Mouse (Mus musculus): Measurements from ENCODE around the gene Wdr62. TPM values are rescaled to one million over a fixed set of nuclear protein-coding genes. Genes with fewer than 3 reads are reported as not detected.
"Not testable (repeated sequence)": the region's sequence is repeated elsewhere in the genome, so short reads cannot be mapped to it uniquely, and the experiment has no call there.

The Wdr62 gene
- polyA plus RNA-seq, 1 experiment, result 27.0 TPM

DNA sequence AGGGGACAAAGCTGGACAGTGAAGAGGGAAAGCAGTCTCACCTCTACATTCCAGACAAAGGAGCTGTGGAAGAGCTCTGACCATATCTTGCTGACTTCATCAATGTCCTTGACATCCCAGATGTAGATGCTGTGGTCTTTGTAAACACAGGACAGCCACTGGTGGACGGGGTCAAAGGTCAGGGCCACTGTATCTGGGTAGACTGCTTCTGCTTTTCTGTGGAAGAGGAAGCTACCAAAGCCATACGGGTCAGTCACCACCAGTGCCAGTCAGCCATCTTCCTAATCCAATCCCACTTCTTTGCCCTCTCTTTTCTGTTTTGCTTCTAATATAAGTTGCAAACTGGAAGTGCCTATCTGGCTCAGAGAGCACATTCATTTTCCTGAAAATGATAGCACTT, 15.2 kb downstream of the Wdr62 start:
- Histone ChIP-seq H3K27ac (ENCODE audit: insufficient read depth, low read length) (no peak overlapping the region), H3K36me3 (ENCODE audit: control insufficient read depth, insufficient read depth, low read length, poor library complexity, severe bottlenecking) (peaks cover 28% of the 10 kb centered on the region), H3K27me3 (ENCODE audit: control insufficient read depth, insufficient read depth, low read length, poor library complexity, severe bottlenecking) (no peaks in the 10 kb centered on the region), H3K9me3 (replicated peaks; ENCODE audit: control insufficient read depth, insufficient read depth, low read length, poor library complexity, severe bottlenecking) (no peaks in the 10 kb centered on the region), H3K4me1 (ENCODE audit: control insufficient read depth, insufficient read depth, low read length) (peaks cover 2% of the 10 kb centered on the region), H3K9ac (ENCODE audit: low read depth, poor library complexity, severe bottlenecking) (no peak overlapping the region), H3K4me3 (ENCODE audit: low read depth, low read length) (no peak overlapping the region)
- TF ChIP-seq CTCF (IDR thresholded peaks at IDR 0.05; ENCODE audit: low read depth, low read length) (no peak), POLR2A (IDR thresholded peaks at IDR 0.05; ENCODE audit: insufficient read depth, low read length) (no peak), EP300 (IDR thresholded peaks at IDR 0.05; ENCODE audit: insufficient read depth, low read depth, low read length) (no peak)

DNA sequence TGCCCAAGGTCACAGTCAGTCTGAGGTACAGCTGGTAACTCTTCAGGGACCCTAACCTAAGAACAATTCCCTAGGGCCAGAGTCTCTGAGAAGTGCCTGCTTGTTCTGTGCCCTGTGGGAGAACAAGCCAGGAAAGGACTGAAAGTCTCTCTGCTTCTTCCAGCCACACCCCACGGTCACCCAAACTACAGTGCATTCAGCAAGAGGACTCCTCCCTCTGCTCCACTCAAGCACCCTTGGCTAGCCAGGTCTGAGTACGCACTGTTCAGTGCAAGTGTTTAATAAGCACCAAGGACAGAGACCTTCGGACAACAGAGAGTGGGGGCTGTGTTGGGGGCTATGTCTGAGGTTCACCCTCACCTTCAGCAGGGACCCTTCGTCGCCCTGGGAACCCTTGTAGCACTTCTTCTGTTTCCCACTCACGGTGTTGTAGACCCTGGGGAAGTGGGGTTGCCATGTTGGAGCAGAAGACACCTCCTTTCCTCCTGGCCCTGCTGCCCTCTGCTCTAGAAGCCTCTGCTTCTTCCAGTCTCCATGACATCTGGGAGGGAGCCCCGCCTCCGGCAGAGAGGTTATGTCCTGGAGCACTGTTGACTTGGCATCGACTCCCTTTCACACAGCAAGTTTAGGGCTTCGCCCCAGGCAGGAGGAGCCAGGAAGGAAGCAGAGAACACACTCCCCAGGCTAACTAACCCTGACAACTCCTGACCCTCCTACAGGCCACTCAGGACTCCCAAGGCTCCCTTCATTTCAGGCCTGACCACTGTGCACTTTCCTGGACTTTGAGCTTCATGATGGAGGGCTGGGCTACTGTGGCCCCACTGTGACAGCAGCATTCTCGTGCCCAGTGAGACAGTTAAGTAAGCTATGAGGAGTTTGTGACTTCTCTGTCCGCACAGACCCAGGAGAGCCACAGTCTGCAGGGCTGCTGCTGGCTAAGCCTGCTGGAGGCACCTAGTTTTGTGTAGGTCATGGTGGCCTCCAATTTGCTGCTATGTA, 28.0 kb downstream of the Wdr62 start:
- Histone ChIP-seq H3K4me1 (ENCODE audit: control insufficient read depth, insufficient read depth, low read length) (peaks cover 2% of the 10 kb centered on the region), H3K36me3 (ENCODE audit: control insufficient read depth, insufficient read depth, low read length, poor library complexity, severe bottlenecking) (peaks cover 9% of the 10 kb centered on the region), H3K9me3 (replicated peaks; ENCODE audit: control insufficient read depth, insufficient read depth, low read length, poor library complexity, severe bottlenecking) (no peaks in the 10 kb centered on the region), H3K9ac (ENCODE audit: low read depth, poor library complexity, severe bottlenecking) (no peak overlapping the region), H3K27me3 (ENCODE audit: control insufficient read depth, insufficient read depth, low read length, poor library complexity, severe bottlenecking) (no peaks in the 10 kb centered on the region), H3K27ac (ENCODE audit: insufficient read depth, low read length) (no peak overlapping the region), H3K4me3 (ENCODE audit: low read depth, low read length) (no peak overlapping the region)
- TF ChIP-seq POLR2A (IDR thresholded peaks at IDR 0.05; ENCODE audit: insufficient read depth, low read length), result no peak
- no peak for TF ChIP-seq CTCF (IDR thresholded peaks at IDR 0.05; ENCODE audit: low read depth, low read length)
- TF ChIP-seq EP300 (IDR thresholded peaks at IDR 0.05; ENCODE audit: insufficient read depth, low read depth, low read length), result no peak

DNA sequence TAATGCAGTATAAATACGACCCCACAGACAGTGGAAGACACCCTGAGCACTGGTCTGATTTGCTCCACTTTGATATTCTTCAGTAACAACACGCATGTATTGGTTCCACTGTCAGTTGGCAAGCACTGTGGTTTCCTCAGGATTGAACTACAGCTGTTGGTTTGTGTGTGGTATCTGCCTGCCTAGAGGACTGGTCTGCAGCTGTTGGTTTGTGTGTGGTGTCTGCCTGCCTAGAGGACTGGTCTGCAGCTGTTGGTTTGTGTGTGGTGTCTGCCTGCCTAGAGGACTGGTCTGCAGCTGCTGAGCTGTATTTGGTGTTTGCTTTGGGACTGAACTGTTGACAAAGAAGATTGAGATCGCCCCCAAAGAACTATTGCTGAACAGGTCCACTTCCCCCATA, 42.8 kb downstream of the Wdr62 start:
- H3K4me3 ChIP-seq (ENCODE audit: low read depth, low read length); H3K4me1 ChIP-seq (ENCODE audit: control insufficient read depth, insufficient read depth, low read length); H3K9ac ChIP-seq (ENCODE audit: low read depth, poor library complexity, severe bottlenecking); H3K27ac ChIP-seq (ENCODE audit: insufficient read depth, low read length); H3K27me3 ChIP-seq (ENCODE audit: control insufficient read depth, insufficient read depth, low read length, poor library complexity, severe bottlenecking); H3K9me3 ChIP-seq (replicated peaks; ENCODE audit: control insufficient read depth, insufficient read depth, low read length, poor library complexity, severe bottlenecking); H3K36me3 ChIP-seq (ENCODE audit: control insufficient read depth, insufficient read depth, low read length, poor library complexity, severe bottlenecking): not testable (repeated sequence)

DNA sequence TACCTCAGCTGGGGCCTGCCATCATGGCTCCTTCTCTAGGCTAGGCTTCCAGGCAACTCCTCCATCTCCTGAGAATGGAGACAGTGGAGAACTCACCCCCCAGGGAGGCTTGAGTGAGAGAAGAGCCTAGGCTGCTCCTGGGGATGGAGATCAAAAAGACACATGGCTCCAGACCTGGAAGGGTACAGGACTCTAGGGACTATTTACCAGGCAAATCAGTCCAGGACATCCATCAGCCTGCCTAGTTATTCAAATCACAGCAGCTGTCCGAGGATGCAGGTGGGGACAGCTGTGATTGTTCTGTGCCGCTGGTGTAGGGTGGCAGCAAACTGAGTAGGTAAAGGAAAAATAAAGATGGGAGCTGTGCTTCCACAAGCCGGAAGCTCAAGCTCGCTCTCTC, 44.6 kb downstream of the Wdr62 start, which contains the start of gene Ovol3:
Gene Ovol3 (minus strand): TSS at position 101 of the 400 bp plus-strand sequence.
- Histone ChIP-seq H3K27ac (ENCODE audit: insufficient read depth, low read length) (no peak within 1 kb of the TSS), H3K4me1 (ENCODE audit: control insufficient read depth, insufficient read depth, low read length) (no peaks in the 10 kb centered on the region), H3K4me3 (ENCODE audit: low read depth, low read length) (no peak within 1 kb of the TSS), H3K36me3 (ENCODE audit: control insufficient read depth, insufficient read depth, low read length, poor library complexity, severe bottlenecking) (no peaks in the 10 kb centered on the region), H3K9me3 (replicated peaks; ENCODE audit: control insufficient read depth, insufficient read depth, low read length, poor library complexity, severe bottlenecking) (no peaks in the 10 kb centered on the region), H3K27me3 (ENCODE audit: control insufficient read depth, insufficient read depth, low read length, poor library complexity, severe bottlenecking) (no peaks in the 10 kb centered on the region), H3K9ac (ENCODE audit: low read depth, poor library complexity, severe bottlenecking) (no peak within 1 kb of the TSS)
- TF ChIP-seq CTCF (IDR thresholded peaks at IDR 0.05; ENCODE audit: low read depth, low read length) (no peak), POLR2A (IDR thresholded peaks at IDR 0.05; ENCODE audit: insufficient read depth, low read length) (no peak), EP300 (IDR thresholded peaks at IDR 0.05; ENCODE audit: insufficient read depth, low read depth, low read length) (no peak)

DNA sequence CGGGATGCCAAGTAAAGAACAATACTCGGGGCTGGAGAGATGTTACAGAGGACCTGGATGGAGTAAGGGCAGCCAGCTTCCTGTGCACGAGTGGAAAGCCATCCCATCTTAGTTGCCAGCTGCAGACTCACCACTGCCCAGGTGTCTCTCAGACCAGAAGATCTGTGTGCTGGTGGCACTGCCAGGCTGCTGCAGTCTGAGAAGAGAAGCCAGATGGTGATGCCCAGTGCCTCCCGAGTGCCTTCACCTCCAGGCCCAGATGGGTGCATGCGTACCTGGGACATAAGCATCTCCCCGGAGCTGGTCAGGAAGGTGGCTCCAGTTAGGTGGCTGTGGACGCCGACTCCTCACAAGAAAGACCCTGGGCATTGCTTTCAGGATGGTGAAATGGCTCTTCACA, 45.1 kb downstream of the Wdr62 start:
- H3K27me3 ChIP-seq (ENCODE audit: control insufficient read depth, insufficient read depth, low read length, poor library complexity, severe bottlenecking), result no peaks in the 10 kb centered on the region
- no peak overlapping the region for H3K4me3 ChIP-seq (ENCODE audit: low read depth, low read length)

DNA sequence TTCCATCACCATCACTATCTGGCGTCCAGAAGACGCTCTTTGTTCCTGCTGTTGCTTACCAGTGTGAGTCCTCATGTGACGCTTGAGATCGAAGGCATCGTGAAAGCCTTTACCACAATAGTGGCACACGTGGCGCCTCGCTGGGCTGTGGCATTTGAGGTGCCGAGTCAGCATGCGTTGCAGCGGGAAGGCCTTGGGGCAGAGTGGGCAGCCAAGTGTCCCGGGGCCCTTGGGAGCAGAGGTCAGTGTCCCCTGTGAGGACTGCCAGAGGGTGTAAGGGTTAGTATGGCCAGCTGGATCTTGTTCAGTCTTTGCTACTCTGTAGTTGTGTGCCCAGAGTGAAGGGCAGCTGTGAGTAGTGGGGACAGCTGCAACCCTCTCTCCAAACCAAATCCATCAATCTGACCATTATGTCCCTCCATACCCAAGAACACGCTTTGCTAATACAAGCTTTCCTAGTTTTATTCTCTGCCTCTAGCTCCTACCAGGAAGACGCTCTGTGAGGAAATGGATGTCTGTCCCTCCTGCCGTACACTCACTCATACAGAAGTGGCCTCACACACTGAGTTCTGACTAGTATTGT, 45.9 kb downstream of the Wdr62 start:
- Histone ChIP-seq H3K36me3 (ENCODE audit: control insufficient read depth, insufficient read depth, low read length, poor library complexity, severe bottlenecking) (no peaks in the 10 kb centered on the region), H3K27ac (ENCODE audit: insufficient read depth, low read length) (no peak overlapping the region), H3K4me3 (ENCODE audit: low read depth, low read length) (no peak overlapping the region), H3K9me3 (replicated peaks; ENCODE audit: control insufficient read depth, insufficient read depth, low read length, poor library complexity, severe bottlenecking) (no peaks in the 10 kb centered on the region), H3K27me3 (ENCODE audit: control insufficient read depth, insufficient read depth, low read length, poor library complexity, severe bottlenecking) (no peaks in the 10 kb centered on the region), H3K4me1 (ENCODE audit: control insufficient read depth, insufficient read depth, low read length) (no peaks in the 10 kb centered on the region), H3K9ac (ENCODE audit: low read depth, poor library complexity, severe bottlenecking) (no peak overlapping the region)
- TF ChIP-seq POLR2A (IDR thresholded peaks at IDR 0.05; ENCODE audit: insufficient read depth, low read length) (no peak), EP300 (IDR thresholded peaks at IDR 0.05; ENCODE audit: insufficient read depth, low read depth, low read length) (no peak), CTCF (IDR thresholded peaks at IDR 0.05; ENCODE audit: low read depth, low read length) (no peak)

More for the DNA sequence above, 45.1 kb downstream of the Wdr62 start:
- Histone ChIP-seq H3K9me3 (replicated peaks; ENCODE audit: control insufficient read depth, insufficient read depth, low read length, poor library complexity, severe bottlenecking) (no peaks in the 10 kb centered on the region), H3K9ac (ENCODE audit: low read depth, poor library complexity, severe bottlenecking) (no peak overlapping the region), H3K36me3 (ENCODE audit: control insufficient read depth, insufficient read depth, low read length, poor library complexity, severe bottlenecking) (no peaks in the 10 kb centered on the region), H3K4me1 (ENCODE audit: control insufficient read depth, insufficient read depth, low read length) (no peaks in the 10 kb centered on the region), H3K27ac (ENCODE audit: insufficient read depth, low read length) (no peak overlapping the region)
- TF ChIP-seq EP300 (IDR thresholded peaks at IDR 0.05; ENCODE audit: insufficient read depth, low read depth, low read length) (no peak), POLR2A (IDR thresholded peaks at IDR 0.05; ENCODE audit: insufficient read depth, low read length) (no peak), CTCF (IDR thresholded peaks at IDR 0.05; ENCODE audit: low read depth, low read length) (no peak)

All from ES-Bruce4 (cell line).